Mouse (Mus musculus) heart, adult 2 months (tissue): ENCODE results near the gene Arhgap24. TPM values are rescaled to one million over a fixed set of nuclear protein-coding genes. Genes with fewer than 3 reads are reported as not detected.

Source experiments
- DNase-seq, 2 experiments: peaks; one replicate each; pipeline ENCODE4 v3.0.0; 2021
- H3K27ac ChIP-seq: fragments of 200-600 bp; 2 replicates; pipeline ENCODE4 v1.8.1; 2022
- H3K27me3 ChIP-seq: fragments of 200-500 bp; 2 replicates; pipeline ENCODE4 v1.6.1; 2012; ENCODE audit warnings: mild to moderate bottlenecking, low read length, inconsistent platforms, mixed read lengths; ENCODE audit not compliant: control insufficient read depth, insufficient read depth
- H3K36me3 ChIP-seq: fragments of 200-500 bp; 2 replicates; pipeline ENCODE4 v1.6.1; 2012; ENCODE audit warnings: low read length, inconsistent platforms; ENCODE audit not compliant: control insufficient read depth, insufficient read depth
- H3K4me1 ChIP-seq: fragments of 200-500 bp; 2 replicates; pipeline ENCODE4 v1.6.1; 2011; ENCODE audit warnings: low read length; ENCODE audit not compliant: control insufficient read depth, insufficient read depth
- H3K4me3 ChIP-seq: fragments of 200-600 bp; 2 replicates; pipeline ENCODE4 v1.8.1; 2022
- H3K79me2 ChIP-seq: fragments of 200-500 bp; replicated peaks from 2 replicates; pipeline ENCODE4 v1.6.1; 2012; ENCODE audit warnings: mild to moderate bottlenecking, inconsistent platforms, low read length, moderate library complexity, mixed read lengths; ENCODE audit not compliant: control insufficient read depth, insufficient read depth
- H3K9ac ChIP-seq: fragments of 200-500 bp; 2 replicates; pipeline ENCODE4 v1.6.1; 2012; ENCODE audit warnings: low read depth, mild to moderate bottlenecking, control low read depth, inconsistent platforms, low read length, mixed read lengths
- CTCF ChIP-seq: fragments of 200-600 bp; IDR thresholded peaks from 2 replicates; pipeline ENCODE4 v1.8.1; 2022; ENCODE audit warnings: antibody characterized with exemption, mild to moderate bottlenecking, moderate library complexity
- EP300 ChIP-seq: fragments of 200-500 bp; IDR thresholded peaks from 2 replicates; pipeline ENCODE4 v1.6.1; 2011; ENCODE audit warnings: low read depth, low read length, control low read depth; ENCODE audit not compliant: insufficient read depth
- POLR2A ChIP-seq: fragments of 200-500 bp; IDR thresholded peaks from 2 replicates; pipeline ENCODE4 v1.6.1; 2011; ENCODE audit warnings: mild to moderate bottlenecking, low read depth, low read length, control low read depth; ENCODE audit not compliant: insufficient read depth
- WGBS: fragments of 180-500 bp; shearing (Covaris S2); methylation state at CpG from one replicate; pipeline ENCODE4 v1.1.7; 2018; 5-methylcytosine and 5-hydroxymethylcytosine counted together
- intact Hi-C: fragments of 180-260 bp; cut with DNase I; formaldehyde crosslinking; loops from one replicate; pipeline ENCODE4 v1.15.1; 2025
- polyA plus RNA-seq: library from polyadenylated mRNA; depleted of rRNA; stranded (reverse); fragments of >200 nt; gene quantifications from 2 replicates; pipeline ENCODE4 v1.2.3, GENCODE M21; 2012
- total RNA-seq, 2 experiments: library from RNA; stranded (reverse); gene quantifications; 2 replicates each; pipeline ENCODE4 v1.2.3; 2021

The Arhgap24 gene
- total and polyA plus RNA-seq, 3 experiments: 11.9 to 24.6 (median 15.2) TPM

DNA sequence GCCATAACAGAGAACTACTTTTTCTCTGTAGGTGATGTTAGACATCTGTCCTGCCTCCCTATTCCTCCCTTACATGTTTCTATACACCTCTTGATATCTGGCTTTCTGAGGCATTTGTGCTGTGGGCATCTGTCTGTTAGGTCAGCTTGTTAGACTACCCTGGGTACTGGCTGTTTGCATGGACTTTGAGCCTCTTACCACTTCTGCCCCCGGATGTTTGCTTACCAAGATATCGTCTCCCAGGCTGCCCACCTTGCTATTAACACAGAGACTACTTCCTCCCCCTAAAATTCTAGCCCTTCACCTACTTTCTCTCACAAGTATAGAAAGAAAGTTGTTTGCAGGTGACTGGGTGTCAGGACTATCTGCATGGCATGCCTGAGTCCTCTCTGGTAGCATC lies 15.8 kb upstream of the Arhgap24 start:
- no peaks in the 10 kb centered on the region for H3K27me3 ChIP-seq
- TF ChIP-seq POLR2A (no peak), CTCF (no peak), EP300 (no peak)
- no peak overlapping the region for H3K9ac ChIP-seq
- no peak overlapping the region for H3K27ac ChIP-seq
- no peak for DNase-seq
- H3K4me1 ChIP-seq: no peaks in the 10 kb centered on the region
- H3K36me3 ChIP-seq: no peaks in the 10 kb centered on the region
- 72% methylated on average over 2 of the region's 2 CpGs for WGBS
- intact Hi-C loops: no loop called here
- H3K4me3 ChIP-seq: no peak overlapping the region
- no peaks in the 10 kb centered on the region for H3K79me2 ChIP-seq

DNA sequence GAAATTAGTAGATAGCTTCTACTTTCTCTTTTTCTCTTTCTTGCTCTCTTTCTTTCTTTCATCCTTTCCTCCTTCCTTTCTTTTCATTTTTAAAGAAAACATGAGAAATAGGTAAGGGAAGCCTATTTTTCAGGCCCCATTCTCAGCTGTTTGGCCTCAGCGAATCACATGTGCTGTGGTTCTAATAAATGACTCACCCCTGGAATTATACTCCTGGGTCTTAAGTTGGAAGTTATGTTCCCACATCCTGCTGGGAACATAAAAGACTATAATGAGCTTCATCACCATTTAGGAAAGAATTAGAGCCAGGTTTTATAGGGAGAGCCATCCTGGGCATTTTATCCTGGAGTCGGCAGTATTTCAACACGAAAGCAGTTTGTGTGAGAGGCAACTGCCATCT lies 12.9 kb upstream of the Arhgap24 start:
- Histone ChIP-seq H3K36me3 (no peaks in the 10 kb centered on the region), H3K27ac (no peak overlapping the region), H3K9ac (no peak overlapping the region), H3K4me1 (no peaks in the 10 kb centered on the region), H3K79me2 (no peaks in the 10 kb centered on the region), H3K27me3 (no peaks in the 10 kb centered on the region), H3K4me3 (no peak overlapping the region)
- DNase-seq: no peak
- intact Hi-C loops: no loop called here
- TF ChIP-seq EP300 (no peak), CTCF (no peak), POLR2A (no peak)
- whole genome bisulfite sequencing: 91% methylated on average over 3 of the region's 3 CpGs

DNA sequence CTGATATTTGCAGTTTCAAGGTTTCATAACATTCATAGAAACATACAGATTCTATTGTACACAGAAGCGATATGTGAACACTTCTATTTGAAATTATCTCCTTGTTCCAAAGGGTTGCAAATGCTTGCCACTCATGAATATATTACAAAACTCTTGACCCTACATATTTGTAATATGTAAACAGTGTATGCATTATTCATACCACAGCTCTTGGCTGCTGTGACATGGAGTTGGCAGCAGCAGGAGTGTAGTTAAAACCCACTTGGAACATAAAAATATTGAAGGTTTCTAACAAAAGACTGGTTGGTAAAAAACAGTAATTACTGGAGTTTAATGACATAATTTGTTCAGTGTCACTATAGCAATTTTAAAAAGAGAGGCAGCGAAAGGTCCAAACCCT lies 10.9 kb upstream of the Arhgap24 start:
- H3K4me3 ChIP-seq: no peak overlapping the region
- WGBS: 88% methylated on average over 2 of the region's 2 CpGs
- H3K9ac ChIP-seq: no peak overlapping the region
- H3K36me3 ChIP-seq: no peaks in the 10 kb centered on the region
- H3K79me2 ChIP-seq: no peaks in the 10 kb centered on the region
- intact Hi-C loops: no loop called here
- DNase-seq: no peak
- TF ChIP-seq EP300 (no peak), POLR2A (no peak)
- H3K27ac ChIP-seq: no peak overlapping the region
- H3K4me1 ChIP-seq: no peaks in the 10 kb centered on the region
- no peaks in the 10 kb centered on the region for H3K27me3 ChIP-seq

DNA sequence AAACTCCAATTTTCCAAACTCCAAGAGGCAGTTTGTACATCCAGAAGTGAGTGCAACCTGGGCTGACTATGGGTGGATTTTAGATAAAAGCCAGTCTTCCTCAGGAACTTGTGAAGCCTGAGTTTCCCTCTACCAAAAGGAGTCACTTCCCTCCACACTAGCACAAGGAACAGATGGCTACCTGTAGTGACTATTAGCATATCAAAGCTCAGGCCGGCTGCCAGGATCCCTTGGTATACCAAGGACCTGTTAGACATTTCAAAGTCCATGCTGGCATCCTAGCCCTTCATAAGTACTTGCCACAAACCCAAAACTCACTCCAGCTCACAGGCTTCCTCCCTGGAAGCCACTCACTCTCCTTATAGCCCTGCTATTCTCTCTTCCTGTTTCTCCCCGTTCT lies 3.1 kb upstream of the Arhgap24 start:
- H3K27ac ChIP-seq: no peak overlapping the region

DNA sequence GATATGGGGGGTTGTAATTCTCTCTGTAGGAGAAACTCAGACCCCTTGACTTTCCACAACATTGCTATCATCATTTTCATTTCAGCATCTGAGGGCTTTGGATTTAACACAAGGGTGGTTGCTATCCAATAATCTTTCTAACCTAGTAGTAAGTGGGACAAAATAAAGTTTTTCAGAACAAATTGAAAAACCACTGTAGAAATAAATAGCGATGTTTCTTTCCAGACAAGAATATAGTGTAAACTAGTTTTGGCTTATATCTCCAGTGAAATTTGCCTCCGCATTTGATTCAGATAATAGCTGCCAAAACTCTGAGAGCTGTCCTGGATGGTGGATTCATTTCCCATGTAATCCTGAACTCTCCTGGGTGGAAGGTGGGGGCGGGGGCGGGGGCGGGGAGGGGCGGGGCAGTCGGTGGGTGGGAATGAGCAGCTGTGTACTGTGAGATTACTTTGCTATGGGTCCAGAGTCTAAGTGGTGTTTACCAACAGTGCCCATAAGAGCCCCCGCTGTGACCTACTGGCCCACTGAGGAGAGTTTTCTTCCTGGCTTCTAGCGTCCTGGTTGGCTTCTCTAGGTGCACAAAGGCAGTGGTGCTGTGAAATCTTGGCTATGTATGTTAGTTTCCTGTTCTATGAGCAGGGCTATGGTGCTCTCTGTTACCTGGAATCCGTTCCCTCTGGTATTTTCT lies 2.2 kb downstream of the Arhgap24 start:
- intact Hi-C loops: no loop called here
- H3K27me3 ChIP-seq: no peaks in the 10 kb centered on the region
- DNase-seq: no peak
- WGBS: 45% methylated on average over 10 of the region's 10 CpGs
- no peak overlapping the region for H3K27ac ChIP-seq
- H3K79me2 ChIP-seq: no peaks in the 10 kb centered on the region
- no peak overlapping the region for H3K4me3 ChIP-seq
- H3K36me3 ChIP-seq: no peaks in the 10 kb centered on the region
- TF ChIP-seq CTCF: no peak
- no peak for TF ChIP-seq POLR2A
- no peak for TF ChIP-seq EP300
- H3K9ac ChIP-seq: no peak overlapping the region
- no peaks in the 10 kb centered on the region for H3K4me1 ChIP-seq

More for the DNA sequence above, 3.1 kb upstream of the Arhgap24 start:
- H3K27me3 ChIP-seq: no peaks in the 10 kb centered on the region
- TF ChIP-seq POLR2A: no peak
- TF ChIP-seq CTCF: no peak
- no peak for TF ChIP-seq EP300
- no peaks in the 10 kb centered on the region for H3K4me1 ChIP-seq
- WGBS: 10% methylated on average over 2 of the region's 2 CpGs
- H3K79me2 ChIP-seq: no peaks in the 10 kb centered on the region
- intact Hi-C loops: no loop called here
- H3K4me3 ChIP-seq: no peak overlapping the region
- DNase-seq: no peak
- no peak overlapping the region for H3K9ac ChIP-seq
- H3K36me3 ChIP-seq: no peaks in the 10 kb centered on the region

DNA sequence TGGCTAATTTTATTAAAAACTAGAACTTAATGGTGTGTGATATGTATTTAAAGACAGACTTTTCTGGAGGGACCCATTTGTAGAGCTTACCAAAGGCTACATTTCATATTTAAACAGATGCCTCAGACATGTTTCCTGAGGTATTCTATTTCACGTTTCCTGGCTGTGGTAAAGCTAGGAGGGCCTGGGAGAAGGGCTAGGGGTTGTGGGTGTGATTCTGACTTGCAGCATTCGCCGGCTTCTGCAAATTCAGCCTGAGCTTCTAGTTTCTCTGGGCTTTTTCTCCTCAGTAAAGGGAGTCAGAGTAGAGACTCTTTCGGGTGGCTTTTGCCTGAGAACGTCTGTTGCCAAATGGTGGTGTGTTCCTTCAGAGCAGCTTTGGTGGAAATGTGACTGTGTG lies 10.4 kb downstream of the Arhgap24 start:
- intact Hi-C loops: no loop called here
- Histone ChIP-seq H3K4me3 (no peak overlapping the region), H3K36me3 (no peaks in the 10 kb centered on the region), H3K4me1 (no peaks in the 10 kb centered on the region), H3K9ac (no peak overlapping the region), H3K79me2 (no peaks in the 10 kb centered on the region), H3K27me3 (no peaks in the 10 kb centered on the region), H3K27ac (no peak overlapping the region)
- no peak for DNase-seq
- TF ChIP-seq EP300: no peak
- no peak for TF ChIP-seq POLR2A
- no peak for TF ChIP-seq CTCF
- 65% methylated on average over 5 of the region's 5 CpGs for WGBS
